Mouse (Mus musculus) left cerebral cortex, adult 2 months (tissue): ENCODE measurements around the gene Dhrs1. TPM values are rescaled to one million over a fixed set of nuclear protein-coding genes. Genes with fewer than 3 reads are reported as not detected.

Experiments
- DNase-seq, 2 experiments: peaks; one replicate each; pipeline ENCODE4 v3.0.0; 2021 to 2022; ENCODE audit warnings: low spot score in 2 of 2, mixed read lengths in 1 of 2; ENCODE audit errors: extremely low spot score in 1 of 2
- H3K27ac ChIP-seq: fragments of 200-600 bp; 2 replicates; pipeline ENCODE4 v1.8.1; 2022
- H3K4me3 ChIP-seq: fragments of 200-600 bp; 2 replicates; pipeline ENCODE4 v1.8.1; 2022
- CTCF ChIP-seq: fragments of 200-600 bp; IDR thresholded peaks from 2 replicates; pipeline ENCODE4 v1.8.1; 2022; ENCODE audit warnings: antibody characterized with exemption, mild to moderate bottlenecking, moderate library complexity
- intact Hi-C: fragments of 180-260 bp; cut with DNase I; formaldehyde crosslinking; loops from one replicate; pipeline ENCODE4 v1.15.1; 2025
- total RNA-seq, 2 experiments: library from RNA; stranded (reverse); gene quantifications; 2 replicates each; pipeline ENCODE4 v1.2.3; 2021

Gene Dhrs1
- total RNA-seq, 2 experiments from 2014 or later: 76.5 to 88.8 TPM

- TF ChIP-seq CTCF: no peak
- no peak for DNase-seq
- intact Hi-C loops: no loop called here
- Histone ChIP-seq H3K27ac (no peak overlapping the region), H3K4me3 (no peak overlapping the region)
Observed at GRCm38 (mm10) chr14:55720666-55721065, 24.8 kb downstream of the Dhrs1 start.

- intact Hi-C loops: no loop called here
- TF ChIP-seq CTCF: no peak
- DNase-seq: peak in 1 of 2 experiments; percentile 22
- H3K4me3 ChIP-seq: no peak overlapping the region
- no peak overlapping the region for H3K27ac ChIP-seq
Observed at GRCm38 (mm10) chr14:55719737-55720136, 25.8 kb downstream of the Dhrs1 start.

DNA sequence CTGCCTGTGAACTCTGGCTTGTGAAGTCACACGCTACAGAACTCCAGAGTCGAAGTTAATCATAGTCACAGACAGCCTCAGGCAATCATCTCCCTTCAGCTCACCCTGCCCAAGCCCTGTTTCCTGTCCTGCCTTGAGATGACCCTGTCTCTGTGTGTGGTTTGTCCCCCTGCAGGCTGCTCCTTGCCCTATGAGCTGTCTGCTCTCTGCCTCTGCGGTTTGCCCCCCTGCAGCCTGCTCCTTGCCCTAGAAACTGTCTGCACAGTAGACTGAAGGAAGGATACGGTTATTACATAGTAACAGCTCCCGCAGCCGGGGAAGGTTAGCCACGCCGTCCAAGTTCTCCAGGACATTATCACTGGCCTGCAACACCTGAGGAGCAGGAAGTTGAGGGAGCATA lies 28.6 kb downstream of the Dhrs1 start:
- no peak for TF ChIP-seq CTCF
- Histone ChIP-seq H3K27ac (no peak overlapping the region), H3K4me3 (no peak overlapping the region)
- intact Hi-C loops: no loop called here
- no peak for DNase-seq

DNA sequence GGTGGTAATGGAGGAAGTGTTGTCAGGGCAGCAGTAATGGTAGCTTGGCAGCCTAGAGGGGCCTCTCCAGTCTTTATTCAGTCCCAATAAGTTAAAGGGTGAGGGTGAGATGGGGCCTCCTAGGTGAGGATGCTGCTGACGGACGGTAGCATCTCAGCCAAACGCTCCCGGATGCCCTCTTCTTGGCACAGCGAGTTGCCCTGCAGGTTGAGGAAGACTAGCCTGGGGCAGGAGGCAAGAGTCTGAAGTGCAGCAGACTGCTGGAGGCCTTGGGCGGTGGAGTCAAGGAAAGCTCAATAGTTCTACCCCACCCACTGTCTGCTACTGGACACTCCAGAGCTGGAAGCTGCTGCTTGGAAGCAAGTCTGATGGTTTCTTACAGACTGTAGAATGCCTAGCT lies 29.2 kb downstream of the Dhrs1 start:
- intact Hi-C loops: no loop called here
- H3K27ac ChIP-seq: no peak overlapping the region
- no peak for DNase-seq
- no peak for TF ChIP-seq CTCF
- H3K4me3 ChIP-seq: no peak overlapping the region

DNA sequence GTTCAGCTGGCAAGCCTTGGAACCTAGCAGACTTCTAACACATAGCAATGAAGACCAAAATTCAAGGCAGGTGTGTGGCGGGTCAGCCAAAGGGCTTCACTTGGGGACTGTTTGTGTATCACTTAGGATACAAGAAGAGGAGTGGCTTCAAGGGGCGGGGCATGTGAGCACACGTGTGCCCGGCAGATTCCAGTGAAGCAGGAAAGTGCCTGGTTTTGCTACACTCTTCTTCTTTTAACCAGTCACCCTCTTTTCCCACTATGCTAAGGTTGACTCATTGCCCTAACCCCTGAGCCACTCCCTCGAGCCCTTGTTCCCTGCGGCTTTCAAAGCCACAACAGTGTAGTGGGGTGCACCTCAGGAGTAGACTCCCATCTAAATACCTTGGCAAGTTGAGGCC lies 30.6 kb downstream of the Dhrs1 start:
- no peak overlapping the region for H3K4me3 ChIP-seq
- DNase-seq: no peak
- no peak overlapping the region for H3K27ac ChIP-seq
- TF ChIP-seq CTCF: no peak
- intact Hi-C loops: no loop called here

DNA sequence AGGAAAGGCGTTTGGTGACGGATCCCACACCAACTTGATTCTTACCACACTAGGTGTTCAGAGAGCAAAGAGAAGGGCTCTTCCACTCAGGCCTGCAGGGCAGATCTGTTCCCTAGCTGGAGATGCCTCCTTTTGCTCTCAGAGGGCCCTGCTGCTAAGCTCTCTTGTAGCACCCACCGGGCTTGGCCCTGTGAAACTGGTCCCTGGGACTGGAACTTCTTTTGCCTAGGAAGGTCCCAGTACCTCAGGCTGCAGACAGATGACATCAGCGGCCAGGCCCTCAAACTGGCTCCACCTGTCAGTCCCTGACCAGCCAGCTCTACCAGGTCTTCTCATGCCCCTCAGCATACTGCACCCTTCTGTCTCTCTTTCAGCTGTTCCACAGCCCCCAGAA lies 31.8 kb downstream of the Dhrs1 start, which contains the start of gene Tgm1:
Tgm1 (minus strand) TSS at position 198 of the 394 bp plus-strand sequence.
- TF ChIP-seq CTCF: no peak
- intact Hi-C loops: no loop called here
- no peak for DNase-seq

GRCm38 (mm10) chr14:55713007-55713728 lies 32.3 kb downstream of the Dhrs1 start:
- TF ChIP-seq CTCF: no peak
- DNase-seq: no peak
- intact Hi-C loops: no loop called here
- Histone ChIP-seq H3K4me3 (no peak overlapping the region), H3K27ac (no peak overlapping the region)

More for the DNA sequence above, 31.8 kb downstream of the Dhrs1 start, which contains the start of gene Tgm1:
- Histone ChIP-seq H3K27ac (no peak within 1 kb of the TSS), H3K4me3 (no peak within 1 kb of the TSS)

GRCm38 (mm10) chr14:55711786-55712185 lies 33.7 kb downstream of the Dhrs1 start:
- intact Hi-C loops: no loop called here
- DNase-seq: no peak
- Histone ChIP-seq H3K27ac (no peak overlapping the region), H3K4me3 (no peak overlapping the region)
- TF ChIP-seq CTCF: no peak; the same call in 1 of the 2 replicates

DNA sequence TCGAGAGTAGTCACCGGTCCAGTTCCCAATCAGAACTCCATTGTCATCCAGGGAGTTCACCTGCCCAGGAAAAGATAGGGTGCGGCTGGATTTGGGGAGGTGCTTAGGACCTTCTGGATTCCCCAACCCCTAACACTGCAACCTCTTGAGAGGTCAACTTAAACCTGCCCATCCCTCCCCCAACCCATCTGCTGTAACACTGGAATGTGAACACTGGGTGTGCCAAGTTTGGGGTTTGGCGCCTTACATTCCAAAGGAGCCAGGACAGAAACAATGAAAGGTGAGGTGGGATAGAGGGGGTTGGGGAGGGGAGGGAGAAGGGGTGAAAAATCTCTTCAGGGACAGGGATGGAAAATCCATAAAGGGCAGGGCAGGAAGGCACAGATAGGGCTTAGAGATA lies 36.0 kb downstream of the Dhrs1 start:
- intact Hi-C loops: no loop called here
- no peak for TF ChIP-seq CTCF
- no peak for DNase-seq
- no peak overlapping the region for H3K4me3 ChIP-seq
- H3K27ac ChIP-seq: no peak overlapping the region

GRCm38 (mm10) chr14:55707397-55707796 lies 38.1 kb downstream of the Dhrs1 start:
- intact Hi-C loops: no loop called here

DNA sequence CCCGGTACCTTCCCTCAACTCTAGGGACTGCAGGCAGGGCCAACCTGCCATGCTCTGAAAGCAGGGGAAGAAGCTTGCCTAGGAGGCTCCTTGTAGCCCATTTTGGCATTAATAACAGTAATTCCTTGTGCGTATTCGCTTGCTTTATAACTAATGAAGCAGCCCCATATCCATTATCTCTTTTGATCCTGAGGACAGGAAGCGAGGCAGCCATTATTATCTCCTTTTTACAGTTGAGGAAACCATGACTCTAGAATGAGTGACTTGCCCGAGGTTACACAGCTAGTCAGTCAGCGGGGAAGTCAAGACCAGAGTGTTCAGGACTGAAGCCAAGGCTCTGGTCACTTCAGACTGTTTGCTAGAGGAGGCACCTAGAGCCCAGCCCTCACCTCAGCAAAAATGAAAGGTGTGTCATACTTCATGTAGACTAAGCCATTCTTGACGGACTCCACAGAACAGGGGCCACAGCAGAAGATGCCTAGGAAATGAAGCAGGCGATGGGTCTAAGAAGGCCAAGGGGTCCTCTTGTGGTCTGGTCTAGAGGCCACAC lies 39.4 kb downstream of the Dhrs1 start:
- intact Hi-C loops: no loop called here
- DNase-seq: no peak

More at GRCm38 (mm10) chr14:55707397-55707796, 38.1 kb downstream of the Dhrs1 start:
- Histone ChIP-seq H3K4me3 (no peak overlapping the region), H3K27ac (no peak overlapping the region)
- DNase-seq: no peak
- no peak for TF ChIP-seq CTCF

DNA sequence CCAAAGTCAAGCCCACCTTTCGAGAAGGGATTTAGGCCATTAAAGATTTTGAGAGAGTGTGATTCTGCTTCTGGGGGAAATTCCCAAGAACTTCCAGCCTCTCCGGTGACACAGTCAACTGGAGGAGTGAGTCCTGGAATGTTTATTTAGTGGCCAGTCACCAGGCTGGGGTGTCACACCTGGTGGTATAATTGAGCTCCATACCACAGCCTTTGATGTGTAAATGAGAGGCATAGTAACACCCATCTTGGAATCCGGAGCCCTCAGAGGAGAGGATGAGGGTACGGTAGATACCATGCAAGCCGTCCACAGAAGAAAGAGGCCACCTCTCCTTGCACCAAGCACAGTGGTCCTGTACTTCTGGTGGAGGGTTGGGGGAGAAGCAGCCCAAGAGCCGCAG lies 42.7 kb downstream of the Dhrs1 start:
- Histone ChIP-seq H3K27ac (no peak overlapping the region), H3K4me3 (no peak overlapping the region)
- intact Hi-C loops: no loop called here
- DNase-seq: no peak
- TF ChIP-seq CTCF: no peak

More for the DNA sequence above, 39.4 kb downstream of the Dhrs1 start:
- TF ChIP-seq CTCF: no peak
- no peak overlapping the region for H3K4me3 ChIP-seq
- H3K27ac ChIP-seq: no peak overlapping the region

- intact Hi-C loops: no loop called here
- Histone ChIP-seq H3K27ac (no peak overlapping the region), H3K4me3 (no peak overlapping the region)
- DNase-seq: no peak
- TF ChIP-seq CTCF: no peak
Observed at GRCm38 (mm10) chr14:55701131-55701530, 44.4 kb downstream of the Dhrs1 start.
